Mouse (Mus musculus) heart, adult 2 months (tissue): Measurements from ENCODE around the gene Pdk2.
A peak's percentile ranks its signal among the peaks of the same experiment; 100 is the strongest.

ENCODE experiments used
- CTCF ChIP-seq: fragments of 200-600 bp; IDR thresholded peaks from 2 replicates; pipeline ENCODE4 v1.8.1; 2022; ENCODE audit warnings: antibody characterized with exemption, mild to moderate bottlenecking, moderate library complexity
- EP300 ChIP-seq: fragments of 200-500 bp; IDR thresholded peaks from 2 replicates; pipeline ENCODE4 v1.6.1; 2011; ENCODE audit warnings: low read depth, low read length, control low read depth; ENCODE audit not compliant: insufficient read depth

- peak; percentile 69; the same call in 1 of the 2 replicates for TF ChIP-seq EP300
- no peak for TF ChIP-seq CTCF
Measured at GRCm38 (mm10) chr11:95041139-95041609, at the start of gene Pdk2.
